Mouse (Mus musculus): ENCODE data around the gene Fam32a. TPM values are rescaled to one million over a fixed set of nuclear protein-coding genes. Genes with fewer than 3 reads are reported as not detected.

Fam32a gene
- polyA plus RNA-seq, 1 experiment: 62.5 TPM

DNA sequence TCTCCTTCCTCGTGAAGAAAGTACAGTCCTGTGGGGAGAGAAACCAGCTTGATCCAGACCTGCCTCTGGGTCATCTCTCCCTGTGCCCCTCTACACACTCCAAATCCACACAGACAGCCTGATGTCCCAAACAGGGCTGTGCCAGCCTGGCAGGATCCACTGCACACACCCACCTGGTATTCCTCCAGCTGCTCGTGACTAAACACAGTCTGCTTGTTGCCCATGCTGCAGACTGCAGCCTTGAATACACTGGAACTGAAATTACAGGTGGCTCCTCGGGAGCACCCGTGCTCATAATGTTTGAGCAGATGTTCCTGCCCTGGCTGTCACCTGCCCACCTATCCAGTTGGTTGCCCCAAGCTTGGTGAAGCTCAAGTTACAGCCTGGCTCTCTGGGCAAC is 6.8 kb upstream of the Fam32a start, which contains the start of gene Cib3:
Gene Cib3, minus strand, starts transcription at position 87 of the 400 bp plus-strand sequence.
- no peak for TF ChIP-seq POLR2A (IDR thresholded peaks at IDR 0.05; ENCODE audit: control insufficient read depth, extremely low read depth, insufficient read depth, low read length, poor library complexity)
- no peak for TF ChIP-seq CTCF (IDR thresholded peaks at IDR 0.05; ENCODE audit: borderline replicate concordance, control insufficient read depth, extremely low read depth, insufficient read depth, low read length, poor library complexity)
- H3K27me3 ChIP-seq (ENCODE audit: control insufficient read depth, insufficient read depth, low read length): no peaks in the 10 kb centered on the region
- peaks cover 10% of the 10 kb centered on the region for H3K4me1 ChIP-seq (replicated peaks; ENCODE audit: control insufficient read depth, insufficient read depth, low read length)
- no peak within 1 kb of the TSS for H3K27ac ChIP-seq (ENCODE audit: control insufficient read depth, insufficient read depth, low read length)
- no peak for DNase-seq
- H3K36me3 ChIP-seq (ENCODE audit: control insufficient read depth, insufficient read depth, low read length): no peaks in the 10 kb centered on the region
- 87% methylated on average over 4 of the region's 4 CpGs for WGBS
- no peak within 1 kb of the TSS for H3K4me3 ChIP-seq (ENCODE audit: control insufficient read depth, insufficient read depth, low read length)

- H3K27me3 ChIP-seq (ENCODE audit: control insufficient read depth, insufficient read depth, low read length): no peaks in the 10 kb centered on the region
- peaks cover 10% of the 10 kb centered on the region for H3K4me1 ChIP-seq (replicated peaks; ENCODE audit: control insufficient read depth, insufficient read depth, low read length)
- H3K4me3 ChIP-seq (ENCODE audit: control insufficient read depth, insufficient read depth, low read length): no peak within 1 kb of the TSS
- 84% methylated on average over 4 of the region's 4 CpGs for WGBS
- DNase-seq: no peak
- no peaks in the 10 kb centered on the region for H3K36me3 ChIP-seq (ENCODE audit: control insufficient read depth, insufficient read depth, low read length)
- no peak for TF ChIP-seq CTCF (IDR thresholded peaks at IDR 0.05; ENCODE audit: borderline replicate concordance, control insufficient read depth, extremely low read depth, insufficient read depth, low read length, poor library complexity)
- no peak for TF ChIP-seq POLR2A (IDR thresholded peaks at IDR 0.05; ENCODE audit: control insufficient read depth, extremely low read depth, insufficient read depth, low read length, poor library complexity)
- no peak within 1 kb of the TSS for H3K27ac ChIP-seq (ENCODE audit: control insufficient read depth, insufficient read depth, low read length)
Observed at GRCm38 (mm10) chr8:72213536-72213935, 6.0 kb upstream of the Fam32a start, which contains the start of gene Gm11034. TSS of gene Gm11034 (minus strand) at chr8:72213636.

GRCm38 (mm10) chr8:72215060-72215459 is 4.5 kb upstream of the Fam32a start:
- TF ChIP-seq POLR2A (IDR thresholded peaks at IDR 0.05; ENCODE audit: control insufficient read depth, extremely low read depth, insufficient read depth, low read length, poor library complexity) (no peak), CTCF (IDR thresholded peaks at IDR 0.05; ENCODE audit: borderline replicate concordance, control insufficient read depth, extremely low read depth, insufficient read depth, low read length, poor library complexity) (no peak)
- no peak overlapping the region for H3K27ac ChIP-seq (ENCODE audit: control insufficient read depth, insufficient read depth, low read length)
- DNase-seq: peak; percentile 40
- H3K36me3 ChIP-seq (ENCODE audit: control insufficient read depth, insufficient read depth, low read length): no peaks in the 10 kb centered on the region
- H3K4me1 ChIP-seq (replicated peaks; ENCODE audit: control insufficient read depth, insufficient read depth, low read length): peaks cover 10% of the 10 kb centered on the region
- no peaks in the 10 kb centered on the region for H3K27me3 ChIP-seq (ENCODE audit: control insufficient read depth, insufficient read depth, low read length)
- H3K4me3 ChIP-seq (ENCODE audit: control insufficient read depth, insufficient read depth, low read length): no peak overlapping the region
- WGBS: 58% methylated on average over 2 of the region's 2 CpGs

GRCm38 (mm10) chr8:72215871-72216270 is 3.7 kb upstream of the Fam32a start:
- Histone ChIP-seq H3K27me3 (ENCODE audit: control insufficient read depth, insufficient read depth, low read length) (no peaks in the 10 kb centered on the region), H3K4me1 (replicated peaks; ENCODE audit: control insufficient read depth, insufficient read depth, low read length) (peaks cover 15% of the 10 kb centered on the region), H3K4me3 (ENCODE audit: control insufficient read depth, insufficient read depth, low read length) (no peak overlapping the region), H3K36me3 (ENCODE audit: control insufficient read depth, insufficient read depth, low read length) (no peaks in the 10 kb centered on the region), H3K27ac (ENCODE audit: control insufficient read depth, insufficient read depth, low read length) (peak overlapping the region; percentile 79)
- WGBS: 12% methylated on average over 1 of the region's 1 CpGs
- DNase-seq: peak; percentile 24
- TF ChIP-seq CTCF (IDR thresholded peaks at IDR 0.05; ENCODE audit: borderline replicate concordance, control insufficient read depth, extremely low read depth, insufficient read depth, low read length, poor library complexity) (no peak), POLR2A (IDR thresholded peaks at IDR 0.05; ENCODE audit: control insufficient read depth, extremely low read depth, insufficient read depth, low read length, poor library complexity) (no peak)

DNA sequence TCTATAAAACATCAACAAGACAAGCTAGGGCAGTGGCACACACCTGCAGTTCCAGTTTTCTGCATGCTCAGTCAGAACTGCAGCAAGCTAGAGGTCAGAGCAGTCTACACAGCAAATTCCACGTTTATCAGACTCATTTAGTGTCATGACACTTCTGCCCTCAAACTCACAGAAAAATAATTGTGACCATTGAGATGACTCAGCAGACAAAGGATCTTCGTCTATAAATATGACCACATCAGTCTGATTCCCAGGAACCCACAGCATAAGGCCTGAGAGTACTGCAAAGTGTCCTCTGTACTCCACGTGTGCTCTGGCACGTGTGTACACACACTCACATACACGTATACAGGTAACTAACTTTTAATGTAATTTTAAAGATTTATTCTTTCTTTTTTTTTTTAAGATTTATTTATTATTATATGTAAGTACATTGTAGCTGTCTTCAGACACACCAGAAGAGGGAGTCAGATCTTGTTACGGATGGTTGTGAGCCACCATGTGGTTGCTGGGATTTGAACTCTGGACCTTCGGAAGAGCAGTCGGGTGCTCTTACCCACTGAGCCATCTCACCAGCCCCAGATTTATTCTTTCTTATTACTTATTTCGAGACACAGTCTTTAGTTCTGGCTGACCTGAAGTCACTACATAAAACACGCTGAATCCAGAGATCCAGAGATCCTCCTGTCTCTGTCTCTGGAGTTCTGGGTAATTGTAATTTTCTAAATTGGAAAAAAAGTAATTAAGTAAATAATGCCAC is 569 bp upstream of the Fam32a start:
- peaks cover 16% of the 10 kb centered on the region for H3K4me1 ChIP-seq (replicated peaks; ENCODE audit: control insufficient read depth, insufficient read depth, low read length)
- 73% methylated on average over 10 of the region's 10 CpGs for WGBS
- no peak for DNase-seq
- no peaks in the 10 kb centered on the region for H3K27me3 ChIP-seq (ENCODE audit: control insufficient read depth, insufficient read depth, low read length)
- H3K27ac ChIP-seq (ENCODE audit: control insufficient read depth, insufficient read depth, low read length): no peak overlapping the region
- no peak for TF ChIP-seq CTCF (IDR thresholded peaks at IDR 0.05; ENCODE audit: borderline replicate concordance, control insufficient read depth, extremely low read depth, insufficient read depth, low read length, poor library complexity)
- no peak for TF ChIP-seq POLR2A (IDR thresholded peaks at IDR 0.05; ENCODE audit: control insufficient read depth, extremely low read depth, insufficient read depth, low read length, poor library complexity)
- no peak overlapping the region for H3K4me3 ChIP-seq (ENCODE audit: control insufficient read depth, insufficient read depth, low read length)
- peaks cover 17% of the 10 kb centered on the region for H3K36me3 ChIP-seq (ENCODE audit: control insufficient read depth, insufficient read depth, low read length)

- no peak for TF ChIP-seq POLR2A (IDR thresholded peaks at IDR 0.05; ENCODE audit: control insufficient read depth, extremely low read depth, insufficient read depth, low read length, poor library complexity)
- no peak for TF ChIP-seq CTCF (IDR thresholded peaks at IDR 0.05; ENCODE audit: borderline replicate concordance, control insufficient read depth, extremely low read depth, insufficient read depth, low read length, poor library complexity)
- Histone ChIP-seq H3K36me3 (ENCODE audit: control insufficient read depth, insufficient read depth, low read length) (peaks cover 17% of the 10 kb centered on the region), H3K27ac (ENCODE audit: control insufficient read depth, insufficient read depth, low read length) (no peak overlapping the region), H3K27me3 (ENCODE audit: control insufficient read depth, insufficient read depth, low read length) (no peaks in the 10 kb centered on the region), H3K4me1 (replicated peaks; ENCODE audit: control insufficient read depth, insufficient read depth, low read length) (peaks cover 12% of the 10 kb centered on the region), H3K4me3 (ENCODE audit: control insufficient read depth, insufficient read depth, low read length) (no peak overlapping the region)
- DNase-seq: no peak
- 77% methylated on average over 4 of the region's 4 CpGs for whole genome bisulfite sequencing
Observed at GRCm38 (mm10) chr8:72220758-72221157, 1.2 kb downstream of the Fam32a start.
